Mouse (Mus musculus) cerebellum, adult 9-10 months (tissue): ENCODE results near the gene Atxn2.

ENCODE experiments used
- DNase-seq: peaks from one replicate; pipeline ENCODE4 v3.0.0; 2022

Gene Atxn2

GRCm38 (mm10) chr5:121767564-121767963 is 56.4 kb downstream of the Atxn2 start:
- DNase-seq: no peak

DNA sequence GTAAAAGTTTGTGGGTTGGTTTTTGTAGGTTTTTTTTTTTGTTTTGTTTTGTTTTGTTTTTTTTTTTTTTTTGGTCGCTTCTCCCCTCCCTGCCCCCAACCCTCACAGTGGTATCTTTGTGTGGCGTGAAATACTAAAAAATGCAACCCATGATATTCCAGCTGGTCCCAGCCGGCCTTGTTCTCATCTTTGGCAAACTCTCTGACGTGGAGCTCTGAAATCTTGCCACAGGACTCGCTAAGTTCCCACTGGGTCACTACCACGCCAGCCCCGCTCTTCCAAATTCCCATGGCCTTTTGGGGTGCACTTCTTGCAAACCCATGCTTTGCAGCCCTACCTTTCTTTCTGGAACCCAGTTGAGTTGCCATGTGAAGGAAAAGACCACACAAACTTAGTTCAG is 58.7 kb downstream of the Atxn2 start:
- DNase-seq: no peak

GRCm38 (mm10) chr5:121771611-121772010 is 60.5 kb downstream of the Atxn2 start:
- no peak for DNase-seq

DNA sequence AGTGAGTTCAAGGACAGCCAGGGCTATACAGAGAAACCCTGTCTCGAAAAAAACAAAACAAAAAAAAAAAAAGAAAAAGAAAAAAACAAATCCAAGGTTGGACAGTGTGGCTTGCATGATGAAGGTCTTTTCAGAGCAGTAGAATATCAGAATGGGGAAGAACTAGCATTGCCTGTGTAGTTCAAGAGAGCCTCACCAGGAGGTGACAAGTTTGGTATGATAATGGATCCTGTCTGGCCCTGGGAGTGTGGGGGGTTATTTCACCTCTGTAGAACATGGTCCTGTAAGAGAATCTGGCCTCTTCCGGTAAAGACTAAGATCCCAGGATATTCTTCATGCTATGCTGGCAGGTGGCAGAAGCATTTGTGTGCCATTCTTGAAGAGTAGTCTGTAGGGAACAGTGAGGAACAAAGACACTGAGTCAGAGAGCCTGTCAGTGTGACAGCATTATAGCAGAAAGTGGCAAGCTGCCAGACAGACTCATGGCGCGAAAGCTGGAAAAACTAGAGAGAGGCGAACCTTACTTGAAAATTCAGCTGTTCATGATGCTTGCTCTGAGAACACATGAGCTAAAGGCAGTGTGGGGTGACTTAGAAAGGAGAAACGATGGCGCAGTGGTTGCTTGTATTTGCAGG is 67.5 kb downstream of the Atxn2 start:
- DNase-seq: no peak

DNA sequence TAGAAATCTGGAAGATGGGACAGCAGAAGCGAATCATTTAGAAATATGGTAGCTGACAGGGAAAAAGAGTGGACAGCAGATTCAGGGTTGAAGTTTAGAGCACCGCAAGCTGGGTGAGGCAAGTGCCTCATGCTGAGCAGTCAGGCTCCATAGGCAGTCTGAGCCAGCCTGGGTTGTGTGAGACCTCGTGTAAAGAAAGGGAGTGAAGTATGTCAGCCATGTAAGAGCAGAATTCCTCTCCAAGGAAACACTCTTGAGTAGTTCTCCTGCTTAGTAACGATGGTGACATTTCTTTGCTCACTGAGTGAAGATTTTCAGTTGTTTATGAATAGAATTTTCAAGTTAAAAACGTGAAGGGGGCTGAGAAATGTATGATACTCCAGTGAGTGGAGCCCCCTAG is 69.0 kb downstream of the Atxn2 start:
- DNase-seq: no peak

DNA sequence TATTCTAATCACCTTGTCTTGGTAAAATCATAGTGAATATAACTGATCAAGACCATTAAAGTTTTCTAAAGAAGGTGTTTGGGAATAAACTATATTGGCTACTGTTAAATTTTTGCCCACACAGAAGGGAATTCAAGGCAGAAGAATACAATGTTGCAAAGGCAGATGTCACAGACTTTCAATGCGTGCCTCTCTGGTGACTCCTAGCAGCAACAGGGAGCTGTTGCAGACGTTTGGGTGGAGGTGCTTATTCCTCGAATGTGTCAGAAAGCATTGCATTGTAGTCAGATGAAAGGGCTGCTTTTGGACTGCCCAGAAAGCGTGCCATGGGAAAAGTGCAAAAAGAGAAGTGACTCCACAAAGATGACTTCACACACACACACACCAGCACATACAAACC is 71.3 kb downstream of the Atxn2 start:
- DNase-seq: no peak

DNA sequence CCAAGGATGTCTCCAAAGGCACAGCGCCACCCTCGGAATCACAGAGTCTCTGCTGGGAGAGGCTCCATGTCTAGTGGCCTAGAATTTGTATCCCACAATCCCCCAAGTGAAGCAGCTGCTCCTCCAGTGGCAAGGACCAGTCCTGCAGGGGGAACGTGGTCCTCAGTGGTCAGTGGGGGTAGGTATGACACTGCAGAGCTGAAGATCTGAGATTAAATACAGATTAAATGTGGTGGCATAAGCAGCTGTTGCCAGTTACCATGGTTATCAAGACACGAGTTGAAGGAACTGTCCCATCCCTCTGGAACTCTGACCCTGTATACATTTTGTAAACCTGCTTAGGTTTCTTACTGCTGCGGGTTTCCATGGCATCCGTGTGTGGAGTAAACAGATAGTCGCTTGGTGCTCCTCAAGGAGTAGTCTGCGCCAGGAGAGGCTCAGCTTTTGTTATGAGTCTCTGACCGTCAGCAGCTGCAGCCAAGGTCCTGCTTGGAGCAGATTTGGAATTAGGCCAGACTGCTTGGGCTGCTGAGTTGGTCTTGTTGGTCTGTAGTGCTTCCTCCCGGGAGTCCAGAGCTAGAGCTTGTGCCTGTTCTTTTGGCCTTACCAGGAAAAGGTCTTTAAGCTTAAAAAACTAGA is 72.8 kb downstream of the Atxn2 start:
- DNase-seq: no peak

DNA sequence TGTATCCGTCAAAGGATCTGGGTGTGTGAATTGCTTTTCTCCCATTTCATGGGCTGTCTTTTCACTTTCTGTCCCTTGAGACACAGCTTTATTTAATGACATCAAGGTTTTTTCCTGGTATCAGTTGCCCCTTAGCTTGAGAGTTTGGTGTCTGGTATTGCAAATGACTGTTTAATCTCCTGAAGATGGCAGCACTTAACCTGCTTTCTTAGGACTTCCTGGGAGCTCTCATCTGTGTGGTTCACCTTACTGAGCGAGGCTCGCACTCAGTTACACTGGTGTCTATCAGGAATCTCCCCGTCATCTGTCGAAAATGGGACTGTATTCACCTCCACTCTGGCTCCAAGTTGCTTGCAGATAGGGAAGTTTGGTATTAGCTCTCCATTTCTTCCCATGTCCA is 79.9 kb downstream of the Atxn2 start:
- peak; percentile 30 for DNase-seq

GRCm38 (mm10) chr5:121795800-121796199 is 84.7 kb downstream of the Atxn2 start:
- peak; percentile 46 for DNase-seq

DNA sequence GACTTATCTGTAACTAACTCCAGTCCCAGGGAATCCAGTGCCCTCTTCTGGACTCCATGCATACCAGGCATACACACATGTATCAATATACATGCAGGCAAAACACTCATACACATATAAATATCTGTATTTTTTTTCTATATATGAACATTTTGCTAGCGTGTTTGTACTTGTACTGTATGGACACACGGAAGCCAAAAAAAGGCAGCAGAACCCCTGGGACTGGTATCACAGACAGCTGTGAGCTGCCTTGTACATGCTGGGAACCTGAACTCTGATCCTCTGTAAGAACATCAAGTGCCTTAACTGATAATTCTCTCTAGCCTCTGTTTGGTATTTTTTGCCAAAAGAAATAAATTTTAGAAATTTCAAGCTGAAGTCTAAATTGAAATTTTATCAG is 87.3 kb downstream of the Atxn2 start:
- DNase-seq: no peak

DNA sequence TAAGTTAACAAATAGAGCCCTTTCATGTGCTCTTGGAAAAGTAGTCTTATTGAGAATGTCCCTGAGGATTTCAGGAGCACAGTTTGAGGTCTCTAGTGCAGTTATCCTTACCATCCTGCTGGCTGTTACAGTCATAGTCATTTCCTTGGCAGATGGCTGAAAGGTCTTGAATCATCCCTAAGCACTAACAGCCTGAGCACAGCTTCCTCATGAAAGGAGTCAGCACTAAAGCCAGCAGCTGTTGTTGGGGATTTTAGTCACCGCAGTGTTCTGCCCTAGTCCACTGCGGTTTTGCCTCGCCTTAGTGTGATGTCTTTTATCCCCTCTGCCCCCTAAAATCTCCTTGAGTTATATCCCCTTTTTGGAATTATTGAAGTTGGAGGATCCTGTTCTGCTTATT is 96.0 kb downstream of the Atxn2 start:
- peak; percentile 41 for DNase-seq

- DNase-seq: peak; percentile 31
Measured at GRCm38 (mm10) chr5:121808202-121808601, 97.1 kb downstream of the Atxn2 start.

GRCm38 (mm10) chr5:121809667-121810224 is 98.6 kb downstream of the Atxn2 start:
- DNase-seq: peak; percentile 59

DNA sequence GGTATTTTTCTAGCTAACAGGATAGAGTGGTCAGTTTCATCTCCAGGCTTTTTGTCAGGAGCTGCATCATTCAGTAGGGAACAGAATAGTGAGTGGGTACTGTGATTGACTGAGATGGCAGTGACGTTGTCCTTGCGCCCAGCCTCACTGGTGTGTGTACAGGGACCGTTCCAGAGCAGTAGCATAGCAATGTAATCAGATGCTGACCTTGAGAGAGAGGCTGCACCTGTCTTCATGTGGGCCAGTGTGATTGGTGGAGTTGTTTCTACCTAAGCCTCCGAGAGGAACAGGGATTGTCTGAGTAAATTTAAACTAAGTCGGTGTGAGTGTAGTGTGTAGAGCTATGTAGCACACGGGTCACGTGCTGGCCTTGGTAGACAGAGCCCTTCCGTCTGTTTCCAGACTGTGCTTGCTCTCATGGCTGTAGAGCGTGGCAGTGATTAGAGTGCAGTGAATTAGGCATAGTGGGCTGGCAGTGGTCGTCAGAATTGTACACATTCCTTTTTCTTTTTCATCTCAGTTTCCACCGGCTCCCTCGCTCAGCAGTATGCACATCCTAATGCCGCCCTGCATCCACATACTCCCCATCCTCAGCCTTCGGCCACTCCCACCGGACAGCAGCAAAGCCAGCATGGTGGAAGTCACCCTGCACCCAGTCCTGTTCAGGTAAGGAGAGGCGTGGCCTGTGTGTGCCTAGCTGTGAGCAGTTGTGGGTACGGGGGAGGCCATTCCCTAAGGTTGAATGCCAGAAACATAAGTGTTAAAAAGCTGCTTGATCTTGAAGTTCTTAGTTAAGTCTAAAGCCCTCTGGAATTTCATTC is 99.4 kb downstream of the Atxn2 start:
- DNase-seq: peak; percentile 34

- peak; percentile 73 for DNase-seq
Measured at GRCm38 (mm10) chr5:121811485-121811931, 100.4 kb downstream of the Atxn2 start.

- DNase-seq: peak; percentile 20
Measured at GRCm38 (mm10) chr5:121812526-121813243, 101.5 kb downstream of the Atxn2 start.

- peak; percentile 29 for DNase-seq
Measured at GRCm38 (mm10) chr5:121813744-121814143, 102.6 kb downstream of the Atxn2 start.

DNA sequence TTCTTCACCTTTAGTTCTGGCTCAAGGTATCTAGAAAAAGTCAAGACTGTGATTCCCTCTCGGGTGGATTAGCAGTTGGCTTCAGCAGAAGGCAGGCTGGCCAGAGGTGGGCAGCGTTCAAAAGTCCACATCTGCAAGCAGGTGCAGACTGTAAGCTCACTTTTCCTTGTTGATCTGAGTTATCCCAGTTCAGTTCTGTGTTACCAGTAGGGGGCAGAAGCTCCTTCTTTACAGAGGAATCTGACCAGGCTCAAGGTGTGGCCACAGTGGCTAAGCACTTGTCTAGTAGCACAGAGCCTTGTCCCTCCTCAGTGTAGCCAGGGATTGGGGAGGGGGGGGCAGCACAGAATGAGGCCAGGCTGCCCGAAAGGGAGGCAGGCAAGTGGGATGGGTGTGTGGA is 103.9 kb downstream of the Atxn2 start:
- peak; percentile 89 for DNase-seq

DNA sequence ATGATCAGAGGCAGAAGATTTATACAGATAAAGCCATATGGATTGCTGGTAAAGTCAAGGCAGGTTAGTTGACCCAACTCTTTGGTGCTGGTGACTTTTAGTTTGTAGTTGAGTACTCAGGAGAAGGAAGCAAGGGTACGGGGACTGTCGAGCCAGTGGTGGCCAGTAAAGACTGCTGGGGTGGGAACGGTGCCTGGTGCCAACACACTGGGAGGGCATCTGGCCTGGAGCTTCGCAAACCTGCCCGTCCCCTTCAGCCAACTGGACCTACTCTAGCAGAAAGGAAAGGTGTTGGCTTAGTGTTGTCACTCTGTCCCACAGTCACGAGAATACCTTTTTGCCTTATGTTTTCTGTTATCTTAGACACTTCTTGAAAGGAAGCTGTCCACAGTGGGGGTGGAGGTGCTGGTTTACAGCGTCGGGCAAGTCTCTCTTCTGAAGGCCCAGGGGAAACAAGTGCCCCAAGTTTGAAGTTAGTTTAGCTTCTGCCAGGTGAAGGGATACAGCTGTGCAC is 104.8 kb downstream of the Atxn2 start:
- peak; percentile 35 for DNase-seq

DNA sequence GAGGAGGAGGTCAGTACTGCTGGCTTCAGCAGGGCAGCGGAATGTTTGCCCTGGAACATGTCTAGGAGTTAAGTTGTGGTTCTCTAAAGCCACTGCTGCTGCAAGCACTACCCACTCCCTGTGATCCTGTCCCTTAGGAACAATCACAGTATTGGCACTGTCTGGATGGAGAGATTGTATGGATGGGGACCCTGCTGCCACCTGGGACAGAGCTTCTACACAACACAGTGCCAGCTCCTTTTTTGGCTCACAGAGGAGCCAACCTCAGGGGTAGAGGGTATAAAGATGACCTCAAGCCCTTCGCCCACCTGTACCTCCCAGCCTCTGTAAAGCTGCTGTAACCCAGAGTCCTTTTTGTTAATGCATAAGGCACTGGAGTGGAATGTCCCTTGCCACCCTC is 105.5 kb downstream of the Atxn2 start:
- DNase-seq: peak; percentile 27

GRCm38 (mm10) chr5:121817551-121817950 is 106.4 kb downstream of the Atxn2 start:
- peak; percentile 22 for DNase-seq

- peak; percentile 31 for DNase-seq
Measured at GRCm38 (mm10) chr5:121818401-121818800, 107.3 kb downstream of the Atxn2 start.

- DNase-seq: peak; percentile 24
Measured at GRCm38 (mm10) chr5:121818862-121819261, 107.7 kb downstream of the Atxn2 start.
